Mouse (Mus musculus) forebrain, embryonic 12.5 days (tissue): ENCODE results near the gene Dclk2. TPM values are rescaled to one million over a fixed set of nuclear protein-coding genes. Genes with fewer than 3 reads are reported as not detected.

Source experiments
- ATAC-seq: fragments of 200-750 bp; cut with Nextera tagmentation; 2 replicates; pipeline ENCODE4 v1.8.0; 2017; ENCODE audit warnings: moderate TSS enrichment; ENCODE audit not compliant: low FRiP score
- H3K27ac ChIP-seq: fragments of 300-500 bp; sonication (generic); 2 replicates; pipeline ENCODE4 v1.5.1; 2016; ENCODE audit warnings: mild to moderate bottlenecking
- H3K27me3 ChIP-seq: fragments of 300-500 bp; sonication (generic); 2 replicates; pipeline ENCODE4 v1.6.1; 2016; ENCODE audit warnings: mild to moderate bottlenecking
- H3K36me3 ChIP-seq: fragments of 300-500 bp; sonication (generic); replicated peaks from 2 replicates; pipeline ENCODE4 v1.6.1; 2016; ENCODE audit warnings: mild to moderate bottlenecking
- H3K4me1 ChIP-seq: fragments of 300-500 bp; sonication (generic); 2 replicates; pipeline ENCODE4 v1.6.1; 2016
- H3K4me2 ChIP-seq: fragments of 300-500 bp; sonication (generic); 2 replicates; pipeline ENCODE4 v1.6.1; 2016; ENCODE audit warnings: mild to moderate bottlenecking, moderate library complexity
- H3K4me3 ChIP-seq: fragments of 300-500 bp; sonication (generic); replicated peaks from 2 replicates; pipeline ENCODE4 v1.5.1; 2016; ENCODE audit warnings: mild to moderate bottlenecking
- H3K9ac ChIP-seq: fragments of 300-500 bp; sonication (generic); 2 replicates; pipeline ENCODE4 v1.6.1; 2016; ENCODE audit warnings: mild to moderate bottlenecking
- H3K9me3 ChIP-seq: fragments of 300-500 bp; sonication (generic); 2 replicates; pipeline ENCODE4 v1.6.1; 2016
- WGBS: fragments of 180-500 bp; shearing (Covaris S2); methylation state at CpG from one replicate; pipeline ENCODE4 v1.1.7; 2016; 5-methylcytosine and 5-hydroxymethylcytosine counted together
- polyA plus RNA-seq: library from polyadenylated mRNA; unstranded; fragments of >200 nt; fragmentation: Nextera tagmentation; extraction: Ambion mirVana; gene quantifications from 2 replicates; pipeline ENCODE4 v1.2.1, GENCODE M21; 2016

Dclk2 gene
- polyA plus RNA-seq, 1 experiment from 2014 or later = 79.3 TPM

DNA sequence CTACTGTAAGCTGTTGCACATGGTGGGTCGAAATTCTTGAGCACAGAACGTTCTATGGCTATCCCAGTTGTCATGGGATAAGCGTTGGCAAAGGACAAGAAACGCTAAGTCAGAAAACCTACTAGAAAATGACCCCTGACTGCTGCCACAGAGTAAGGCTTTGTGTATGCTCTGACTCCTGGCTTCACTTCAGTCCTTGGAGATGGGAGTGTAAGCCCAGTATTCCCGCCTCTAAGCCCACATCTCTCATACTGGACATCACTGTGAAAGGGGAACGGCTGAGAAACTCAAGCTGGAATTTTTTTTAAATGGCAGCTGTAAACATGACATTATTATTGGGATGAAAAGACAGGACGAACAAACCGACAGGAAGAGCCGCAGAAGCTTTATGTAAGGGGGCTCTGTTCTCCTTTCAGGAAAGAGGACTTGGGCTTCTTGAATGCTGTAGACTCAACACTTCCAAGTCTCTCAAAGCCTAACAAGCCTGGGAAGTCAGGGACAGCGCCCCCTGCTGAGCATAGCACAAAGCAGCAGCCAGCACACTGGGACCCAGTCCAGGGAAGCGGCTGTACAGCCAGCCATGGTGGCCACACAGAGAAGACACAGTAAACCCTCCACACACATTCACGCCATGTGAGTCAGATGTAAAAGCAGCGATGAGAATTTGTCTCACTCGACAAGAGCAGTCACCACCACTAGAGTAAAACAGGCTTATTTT is 112.7 kb downstream of the Dclk2 start:
- Histone ChIP-seq H3K9me3 (no peaks in the 10 kb centered on the region), H3K4me1 (peaks cover 3% of the 10 kb centered on the region), H3K36me3 (peaks cover 24% of the 10 kb centered on the region), H3K27me3 (no peaks in the 10 kb centered on the region), H3K4me3 (no peak overlapping the region), H3K9ac (no peak overlapping the region), H3K27ac (0 out of 2 replicates have a peak overlapping the region, but pooled peaks have one; percentile 20), H3K4me2 (no peak overlapping the region)
- ATAC-seq = no peak
- WGBS = 76% methylated on average over 14 of the region's 14 CpGs

DNA sequence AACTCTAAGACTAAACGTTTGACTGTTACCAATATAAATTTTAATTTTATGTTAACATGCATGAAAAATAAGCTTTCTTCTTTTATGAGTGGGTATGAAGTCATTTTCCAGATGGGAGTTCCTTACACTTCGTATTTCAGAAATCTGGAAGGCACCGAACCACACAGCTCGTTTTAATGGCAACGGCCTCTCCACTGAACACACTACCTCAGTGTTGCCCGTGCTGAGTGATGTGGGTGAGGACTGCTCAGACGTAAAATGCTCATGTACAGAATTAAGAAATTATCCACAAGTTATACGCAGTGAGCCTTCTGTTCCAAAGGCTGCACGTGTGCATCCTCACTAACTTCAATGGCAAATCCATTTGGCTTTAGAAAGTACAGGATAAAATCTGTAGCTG is 113.8 kb downstream of the Dclk2 start:
- H3K27me3 ChIP-seq = no peaks in the 10 kb centered on the region
- H3K9me3 ChIP-seq = no peaks in the 10 kb centered on the region
- no peak for ATAC-seq
- peaks cover 5% of the 10 kb centered on the region for H3K4me1 ChIP-seq
- 95% methylated on average over 9 of the region's 9 CpGs for WGBS
- no peak overlapping the region for H3K4me3 ChIP-seq
- H3K4me2 ChIP-seq = no peak overlapping the region
- H3K27ac ChIP-seq = no peak overlapping the region
- no peak overlapping the region for H3K9ac ChIP-seq
- H3K36me3 ChIP-seq = peaks cover 24% of the 10 kb centered on the region

DNA sequence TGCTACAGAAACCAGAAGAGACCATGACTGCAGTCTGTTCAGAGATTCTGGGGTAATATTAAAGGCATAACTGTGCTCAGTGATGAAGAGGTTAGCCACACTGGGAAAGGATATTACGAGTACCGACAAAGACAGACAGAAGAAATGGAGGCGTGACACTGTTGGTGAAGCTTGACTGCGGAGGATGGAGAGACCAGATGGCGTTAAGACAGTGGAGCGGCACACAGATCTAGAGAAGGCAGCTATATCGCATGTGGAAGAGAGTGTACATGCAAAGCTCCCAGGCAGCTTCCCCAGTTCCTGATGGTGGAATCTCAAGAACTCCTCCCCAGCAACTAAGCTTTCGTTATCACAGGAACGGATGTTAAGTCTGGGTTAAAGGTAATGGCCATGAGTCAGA is 116.4 kb downstream of the Dclk2 start:
- peaks cover 5% of the 10 kb centered on the region for H3K4me1 ChIP-seq
- no peak overlapping the region for H3K9ac ChIP-seq
- no peaks in the 10 kb centered on the region for H3K9me3 ChIP-seq
- ATAC-seq = no peak
- H3K4me2 ChIP-seq = no peak overlapping the region
- H3K36me3 ChIP-seq = peaks cover 29% of the 10 kb centered on the region
- H3K27ac ChIP-seq = 0 out of 2 replicates have a peak overlapping the region, but pooled peaks have one; percentile 50
- no peak overlapping the region for H3K4me3 ChIP-seq
- H3K27me3 ChIP-seq = no peaks in the 10 kb centered on the region
- WGBS = 93% methylated on average over 9 of the region's 9 CpGs

DNA sequence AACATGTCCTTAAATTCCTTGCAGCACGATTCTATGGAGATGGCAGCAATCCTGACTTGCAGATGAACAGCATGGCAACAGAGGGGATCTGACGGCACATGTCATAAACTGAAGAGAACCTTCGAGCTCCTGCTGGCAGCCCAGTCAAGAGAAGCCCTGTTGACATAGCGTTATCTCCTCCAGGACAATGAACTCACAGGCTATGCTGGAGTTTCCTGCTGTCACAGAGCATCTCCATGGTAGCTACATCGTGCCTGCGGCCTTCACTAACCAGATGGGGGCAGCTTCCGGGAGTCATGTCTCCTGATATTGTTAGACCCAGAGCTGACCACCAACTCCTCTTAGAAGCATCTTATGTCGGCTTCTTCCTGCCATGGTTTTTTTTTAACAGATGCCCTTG is 117.8 kb downstream of the Dclk2 start:
- Histone ChIP-seq H3K4me1 (peaks cover 5% of the 10 kb centered on the region; the same call in 1 of the 2 replicates), H3K9me3 (no peaks in the 10 kb centered on the region), H3K4me2 (no peak overlapping the region), H3K27me3 (no peaks in the 10 kb centered on the region), H3K9ac (no peak overlapping the region), H3K27ac (no peak overlapping the region), H3K36me3 (peaks cover 35% of the 10 kb centered on the region), H3K4me3 (no peak overlapping the region)
- no peak for ATAC-seq
- WGBS = 72% methylated on average over 8 of the region's 8 CpGs

DNA sequence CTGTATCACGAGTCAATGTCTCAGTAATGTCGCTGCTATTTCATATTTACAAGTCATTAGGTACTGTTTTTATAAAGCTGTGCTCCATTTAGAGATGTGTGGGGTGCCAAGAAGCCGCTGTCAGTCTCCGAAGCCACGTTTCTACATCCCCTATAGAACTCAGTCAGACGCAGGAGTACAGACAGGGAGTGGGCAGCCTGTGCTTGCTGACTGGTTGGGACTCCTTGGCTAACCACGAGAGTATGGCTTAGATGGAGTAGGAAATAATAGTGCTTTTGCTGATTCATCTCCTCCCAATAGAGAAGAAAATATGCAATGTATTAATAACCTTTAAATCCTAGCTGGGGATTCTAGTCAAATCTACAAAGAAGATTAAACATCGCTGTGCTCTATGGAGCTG is 119.8 kb downstream of the Dclk2 start:
- Histone ChIP-seq H3K4me3 (no peak overlapping the region), H3K4me2 (no peak overlapping the region), H3K4me1 (peaks cover 5% of the 10 kb centered on the region; the same call in 1 of the 2 replicates), H3K9ac (no peak overlapping the region), H3K9me3 (no peaks in the 10 kb centered on the region), H3K27ac (no peak overlapping the region), H3K36me3 (peaks cover 43% of the 10 kb centered on the region), H3K27me3 (no peaks in the 10 kb centered on the region)
- ATAC-seq = no peak
- 91% methylated on average over 8 of the region's 8 CpGs for WGBS

DNA sequence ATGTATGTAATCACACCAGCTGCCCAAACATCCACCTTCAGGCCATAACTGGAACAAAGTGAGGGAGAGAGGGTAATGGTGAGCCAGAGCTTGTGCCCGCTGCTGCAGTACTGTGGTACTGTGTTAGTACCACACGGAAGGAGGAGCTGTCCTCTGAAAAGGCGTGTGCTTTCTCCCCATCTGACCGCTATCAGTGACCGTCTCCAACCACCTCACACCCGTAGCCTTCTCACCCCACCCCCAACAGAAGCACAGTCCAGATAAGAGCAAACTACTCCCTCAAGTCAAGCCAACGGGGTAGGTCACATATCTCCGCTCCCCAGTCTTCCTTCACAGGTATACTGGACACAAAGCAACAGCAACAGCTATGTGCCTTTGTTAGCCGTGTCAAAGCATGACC is 121.6 kb downstream of the Dclk2 start:
- no peak for ATAC-seq
- Histone ChIP-seq H3K36me3 (peaks cover 32% of the 10 kb centered on the region), H3K27me3 (no peaks in the 10 kb centered on the region), H3K9ac (no peak overlapping the region), H3K4me1 (peaks cover 5% of the 10 kb centered on the region; the same call in 1 of the 2 replicates), H3K4me2 (no peak overlapping the region), H3K9me3 (no peaks in the 10 kb centered on the region), H3K4me3 (no peak overlapping the region), H3K27ac (no peak overlapping the region)
- 94% methylated on average over 9 of the region's 9 CpGs for WGBS

DNA sequence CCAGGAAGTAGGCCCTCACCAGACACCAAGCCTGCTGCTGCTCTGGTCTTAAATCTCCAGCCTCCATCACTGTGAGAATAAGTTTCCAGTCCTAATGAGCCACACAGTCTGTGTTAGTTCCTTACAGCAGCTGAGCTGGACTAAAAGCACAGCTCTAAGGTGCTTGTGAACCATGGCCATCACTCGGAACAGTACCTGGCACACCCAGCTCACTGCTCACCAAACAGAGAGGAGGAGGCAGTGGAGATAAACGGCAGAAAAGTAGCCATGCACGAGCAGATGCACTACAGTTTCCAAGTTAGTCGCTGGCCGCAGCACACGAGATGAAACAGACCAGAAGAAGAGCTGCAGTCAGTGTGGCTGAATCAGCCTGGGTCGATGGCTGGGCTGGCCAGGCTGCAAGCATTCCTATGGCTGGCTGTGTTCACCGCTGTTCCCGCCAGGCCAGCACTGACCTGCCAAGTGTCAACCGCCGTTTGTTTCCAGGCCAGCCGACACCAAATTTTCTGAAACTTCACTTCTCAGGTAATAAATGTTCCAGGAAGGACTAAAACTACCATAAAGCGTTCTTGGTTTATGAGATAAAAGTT is 122.7 kb downstream of the Dclk2 start:
- H3K4me2 ChIP-seq = no peak overlapping the region
- H3K27ac ChIP-seq = no peak overlapping the region
- 0 out of 2 replicates have a peak, but pooled peaks cover 5% of the 10 kb centered on the region for H3K4me1 ChIP-seq
- H3K27me3 ChIP-seq = no peaks in the 10 kb centered on the region
- no peaks in the 10 kb centered on the region for H3K9me3 ChIP-seq
- peaks cover 40% of the 10 kb centered on the region for H3K36me3 ChIP-seq
- 91% methylated on average over 13 of the region's 13 CpGs for WGBS
- ATAC-seq = no peak
- no peak overlapping the region for H3K4me3 ChIP-seq
- no peak overlapping the region for H3K9ac ChIP-seq

DNA sequence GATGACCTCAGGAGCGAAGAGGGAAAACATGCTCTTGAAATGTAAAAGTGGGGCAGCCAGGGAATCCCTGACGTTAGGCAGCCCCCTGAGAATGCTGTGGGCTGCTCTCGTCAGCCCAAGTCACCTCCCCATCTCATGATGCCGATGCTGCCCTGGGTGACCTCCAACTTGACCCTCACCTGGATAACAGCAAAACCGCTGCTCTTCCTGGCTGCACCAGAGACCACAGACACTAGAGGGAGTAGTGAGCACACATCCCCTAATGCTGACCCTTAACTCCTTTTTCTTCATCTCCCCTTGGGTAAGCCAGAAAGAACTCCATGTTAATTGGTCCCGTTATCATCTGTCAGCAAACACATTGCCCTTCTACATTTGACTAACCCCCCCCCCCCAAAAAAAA is 123.9 kb downstream of the Dclk2 start:
- 0 out of 2 replicates have a peak, but pooled peaks cover 3% of the 10 kb centered on the region for H3K4me1 ChIP-seq
- peaks cover 53% of the 10 kb centered on the region for H3K36me3 ChIP-seq
- no peak overlapping the region for H3K4me3 ChIP-seq
- H3K27me3 ChIP-seq = no peaks in the 10 kb centered on the region
- H3K9ac ChIP-seq = no peak overlapping the region
- ATAC-seq = no peak
- H3K27ac ChIP-seq = no peak overlapping the region
- no peak overlapping the region for H3K4me2 ChIP-seq
- 44% methylated on average over 6 of the region's 6 CpGs for WGBS
- H3K9me3 ChIP-seq = no peaks in the 10 kb centered on the region

DNA sequence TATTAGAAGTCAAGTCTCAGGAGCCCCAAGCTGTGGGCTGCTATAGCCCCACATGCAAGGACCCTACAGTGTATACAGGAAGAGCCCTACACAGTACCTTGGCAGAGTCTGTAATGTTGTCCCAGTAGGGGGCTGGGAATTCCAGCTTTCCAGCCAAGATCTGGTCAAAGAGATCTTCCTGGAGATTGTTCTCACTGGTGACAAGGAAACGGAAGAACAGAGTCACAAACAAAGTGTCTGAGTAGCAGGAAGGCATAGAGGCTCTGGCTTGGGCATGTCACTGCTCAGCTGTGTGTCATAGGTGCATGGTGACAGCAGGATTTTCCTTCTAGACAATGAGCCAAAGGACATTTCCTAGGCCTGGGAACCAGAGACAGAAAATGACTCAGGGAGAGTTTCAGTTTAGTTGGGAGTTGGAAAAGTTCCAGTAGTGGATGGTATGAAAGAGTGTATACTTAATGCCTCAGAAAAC is 126.9 kb downstream of the Dclk2 start:
- Histone ChIP-seq H3K4me2 (no peak overlapping the region), H3K27ac (no peak overlapping the region), H3K9me3 (no peaks in the 10 kb centered on the region), H3K9ac (no peak overlapping the region), H3K4me3 (no peak overlapping the region), H3K4me1 (peaks cover 8% of the 10 kb centered on the region; the same call in 1 of the 2 replicates), H3K27me3 (0 out of 2 replicates have a peak, but pooled peaks cover 3% of the 10 kb centered on the region), H3K36me3 (peaks cover 57% of the 10 kb centered on the region)
- WGBS = 68% methylated on average over 1 of the region's 1 CpGs
- ATAC-seq = no peak

DNA sequence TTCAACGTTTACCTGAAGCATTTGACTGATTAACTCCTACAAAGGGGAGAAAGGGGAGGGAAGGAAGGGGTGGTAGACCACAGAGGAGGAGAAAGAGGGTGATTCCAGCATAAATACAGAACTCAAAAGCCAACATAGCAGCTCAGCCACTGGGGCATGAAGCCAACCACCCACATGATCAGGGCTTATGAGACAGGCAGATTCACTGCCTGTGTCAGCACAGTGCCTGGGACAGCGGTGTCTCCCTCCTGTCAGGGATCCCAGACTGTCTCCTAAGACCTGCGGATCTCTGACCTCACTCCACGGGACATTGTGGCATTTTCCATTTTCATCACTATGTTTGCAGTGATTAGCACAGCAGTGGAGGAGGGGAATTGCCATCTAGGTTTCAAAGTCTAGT is 127.4 kb downstream of the Dclk2 start:
- H3K9ac ChIP-seq = no peak overlapping the region
- H3K4me2 ChIP-seq = no peak overlapping the region
- H3K9me3 ChIP-seq = no peaks in the 10 kb centered on the region
- H3K27me3 ChIP-seq = 0 out of 2 replicates have a peak, but pooled peaks cover 3% of the 10 kb centered on the region
- H3K4me1 ChIP-seq = peaks cover 9% of the 10 kb centered on the region; the same call in 1 of the 2 replicates
- 92% methylated on average over 4 of the region's 4 CpGs for WGBS
- no peak overlapping the region for H3K27ac ChIP-seq
- no peak for ATAC-seq
- peaks cover 57% of the 10 kb centered on the region for H3K36me3 ChIP-seq
- H3K4me3 ChIP-seq = no peak overlapping the region

DNA sequence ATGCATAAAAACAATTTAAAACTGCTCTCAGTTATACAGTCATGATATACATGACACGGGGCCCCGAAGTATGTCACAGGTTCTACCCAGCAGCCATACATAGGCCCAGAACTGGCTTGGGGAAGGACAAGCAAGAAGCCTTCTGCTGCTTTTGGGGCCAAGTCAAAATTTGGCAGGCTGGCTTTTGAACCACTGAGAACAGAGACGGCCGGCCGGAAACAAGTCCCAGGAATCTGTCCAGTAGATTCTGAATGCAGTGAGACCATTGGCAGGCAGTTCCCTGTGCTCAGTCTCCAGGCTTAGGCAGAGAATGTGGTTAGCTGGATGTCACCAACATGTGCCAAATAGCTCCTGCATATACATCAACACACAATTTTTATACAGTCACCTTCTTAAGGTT is 130.9 kb downstream of the Dclk2 start:
- H3K27me3 ChIP-seq = 0 out of 2 replicates have a peak, but pooled peaks cover 3% of the 10 kb centered on the region
- WGBS = 89% methylated on average over 5 of the region's 5 CpGs
- H3K36me3 ChIP-seq = peaks cover 58% of the 10 kb centered on the region

DNA sequence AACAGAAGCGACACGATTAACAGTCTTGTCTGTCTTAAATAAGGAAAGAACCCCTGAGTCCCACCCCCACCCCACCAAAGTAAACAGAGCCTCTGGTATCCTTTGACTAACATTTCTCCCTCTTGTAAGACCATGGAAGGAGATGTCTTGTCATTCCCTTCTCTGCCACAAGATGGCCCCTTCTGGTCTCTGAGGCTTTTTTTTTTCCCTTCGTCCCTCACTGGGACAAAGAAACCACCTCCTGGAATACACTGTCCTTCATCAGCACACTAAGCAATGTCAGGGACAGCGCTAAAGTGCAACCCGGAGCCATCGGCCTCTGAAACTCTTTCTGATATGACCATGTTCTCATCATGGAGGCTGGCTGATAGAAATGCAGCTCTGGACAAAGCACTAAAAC is 131.9 kb downstream of the Dclk2 start:
- no peaks in the 10 kb centered on the region for H3K9me3 ChIP-seq
- H3K36me3 ChIP-seq = peaks cover 58% of the 10 kb centered on the region
- no peak overlapping the region for H3K9ac ChIP-seq
- H3K4me2 ChIP-seq = no peak overlapping the region
- 0 out of 2 replicates have a peak, but pooled peaks cover 3% of the 10 kb centered on the region for H3K27me3 ChIP-seq
- H3K27ac ChIP-seq = no peak overlapping the region
- peaks cover 13% of the 10 kb centered on the region; the same call in 1 of the 2 replicates for H3K4me1 ChIP-seq
- no peak for ATAC-seq
- H3K4me3 ChIP-seq = no peak overlapping the region
- 54% methylated on average over 6 of the region's 6 CpGs for WGBS

More for the DNA sequence above, 130.9 kb downstream of the Dclk2 start:
- no peak overlapping the region for H3K27ac ChIP-seq
- no peak overlapping the region for H3K4me3 ChIP-seq
- ATAC-seq = no peak
- H3K4me2 ChIP-seq = no peak overlapping the region
- H3K9ac ChIP-seq = no peak overlapping the region
- no peaks in the 10 kb centered on the region for H3K9me3 ChIP-seq
- H3K4me1 ChIP-seq = peaks cover 15% of the 10 kb centered on the region; the same call in 1 of the 2 replicates
